Mouse (Mus musculus) kidney, adult 10 weeks (tissue): ENCODE measurements around the gene Vps4a. TPM values are rescaled to one million over a fixed set of nuclear protein-coding genes. Genes with fewer than 3 reads are reported as not detected.

Experiments used
- polyA plus RNA-seq: library from polyadenylated mRNA; stranded (reverse); fragments of 350-450 nt; fragmentation: Illumina TruSeq; extraction: RNeasy Lipid Tissue Mini Kit (QIAGEN cat#74804); gene quantifications from one replicate; pipeline ENCODE4 v1.2.3, GENCODE M21; 2014; ENCODE audit warnings: low read depth, low replicate concordance

Gene Vps4a
- 38.8 TPM for polyA plus RNA-seq

DNA sequence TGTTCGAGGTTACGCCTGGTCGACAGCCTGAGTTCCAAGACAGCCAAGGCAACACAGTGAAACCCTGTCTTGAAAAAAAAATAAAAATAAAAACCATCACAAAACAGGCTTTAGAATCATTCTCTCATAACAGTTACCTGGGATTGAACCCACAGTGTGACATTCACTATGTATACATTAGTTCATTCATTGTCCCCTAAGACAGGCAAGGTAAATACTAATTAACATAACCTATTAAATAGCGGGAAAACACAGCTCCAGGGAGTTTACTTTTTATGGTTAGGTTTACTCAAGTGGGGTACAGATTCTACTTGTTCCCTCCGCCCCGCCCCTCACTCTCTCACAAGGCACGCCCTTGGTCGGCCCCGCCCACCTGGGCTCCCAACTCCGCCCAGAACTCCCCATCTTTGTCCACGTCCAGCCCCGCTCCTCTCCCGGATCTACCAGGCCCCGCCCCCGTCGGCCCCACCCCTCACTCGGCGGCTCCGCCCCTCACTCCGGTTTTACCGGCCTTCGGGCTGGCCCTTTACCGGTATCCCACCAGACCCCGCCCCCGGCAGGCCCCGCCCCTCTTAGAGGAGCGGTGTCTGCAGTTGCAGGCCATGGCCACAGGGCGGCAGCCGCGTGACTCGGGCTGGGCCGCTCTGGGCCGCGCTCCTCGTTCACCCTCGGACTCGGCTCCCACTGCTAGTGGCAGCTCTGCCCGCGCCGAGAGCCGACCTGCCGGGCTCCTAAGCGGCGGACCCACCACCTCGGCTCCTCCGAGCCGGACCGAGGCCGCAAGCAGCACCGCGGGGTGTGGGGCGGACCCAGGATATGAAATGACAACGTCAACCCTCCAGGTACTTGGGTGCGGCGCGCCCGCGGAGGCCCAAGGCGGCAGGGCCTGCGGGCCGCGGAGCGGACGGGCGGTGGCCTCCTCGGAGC is at the start of gene Vps4a:
Gene Vps4a, plus strand, starts transcription at position 573 of the 927 bp plus-strand sequence.

DNA sequence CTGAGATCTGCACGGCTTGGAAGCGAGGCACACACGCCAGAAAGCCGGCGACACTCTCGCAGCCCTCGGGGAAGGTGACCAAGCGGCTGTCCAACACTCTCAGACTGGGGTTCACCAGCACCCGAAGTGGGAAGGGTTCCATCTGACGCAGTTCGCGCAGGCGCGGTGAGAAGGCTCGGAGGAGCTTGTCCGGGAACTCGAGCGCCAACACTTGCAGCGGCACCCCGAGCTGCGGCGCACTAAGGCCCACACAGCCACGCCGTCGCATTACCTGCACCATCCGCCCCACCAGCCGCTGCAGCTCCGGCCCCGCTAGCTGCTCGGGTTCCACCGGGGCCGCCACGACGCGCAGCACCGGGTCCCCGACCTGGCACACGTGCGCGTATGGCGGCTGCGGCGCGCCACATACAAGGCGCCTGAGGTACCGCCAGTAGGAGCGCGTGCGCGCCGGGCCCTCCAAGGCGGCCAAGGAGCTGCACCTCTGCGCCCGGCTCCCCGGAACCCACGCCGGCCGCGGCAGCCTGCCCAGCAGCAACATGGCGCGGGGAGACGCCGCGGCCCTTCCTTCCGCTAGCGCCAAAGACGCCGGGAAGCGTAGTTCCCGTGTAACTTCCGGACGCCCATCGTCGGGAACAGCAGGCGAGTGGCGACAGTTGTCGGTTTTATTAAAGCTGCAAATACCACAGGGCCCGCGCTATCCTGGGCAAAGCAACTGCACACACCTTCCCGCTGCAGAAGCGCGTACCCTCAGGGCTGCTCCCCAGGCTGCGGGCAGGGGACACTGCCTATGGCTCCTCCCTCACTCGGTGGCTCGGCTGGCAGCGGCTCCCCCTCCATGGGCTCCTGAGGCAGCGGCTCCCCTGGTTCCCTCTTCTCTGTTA is 17.3 kb downstream of the Vps4a start, which contains the start of gene Pdf:
Gene Pdf, minus strand, starts transcription at position 554 of the 881 bp plus-strand sequence.

DNA sequence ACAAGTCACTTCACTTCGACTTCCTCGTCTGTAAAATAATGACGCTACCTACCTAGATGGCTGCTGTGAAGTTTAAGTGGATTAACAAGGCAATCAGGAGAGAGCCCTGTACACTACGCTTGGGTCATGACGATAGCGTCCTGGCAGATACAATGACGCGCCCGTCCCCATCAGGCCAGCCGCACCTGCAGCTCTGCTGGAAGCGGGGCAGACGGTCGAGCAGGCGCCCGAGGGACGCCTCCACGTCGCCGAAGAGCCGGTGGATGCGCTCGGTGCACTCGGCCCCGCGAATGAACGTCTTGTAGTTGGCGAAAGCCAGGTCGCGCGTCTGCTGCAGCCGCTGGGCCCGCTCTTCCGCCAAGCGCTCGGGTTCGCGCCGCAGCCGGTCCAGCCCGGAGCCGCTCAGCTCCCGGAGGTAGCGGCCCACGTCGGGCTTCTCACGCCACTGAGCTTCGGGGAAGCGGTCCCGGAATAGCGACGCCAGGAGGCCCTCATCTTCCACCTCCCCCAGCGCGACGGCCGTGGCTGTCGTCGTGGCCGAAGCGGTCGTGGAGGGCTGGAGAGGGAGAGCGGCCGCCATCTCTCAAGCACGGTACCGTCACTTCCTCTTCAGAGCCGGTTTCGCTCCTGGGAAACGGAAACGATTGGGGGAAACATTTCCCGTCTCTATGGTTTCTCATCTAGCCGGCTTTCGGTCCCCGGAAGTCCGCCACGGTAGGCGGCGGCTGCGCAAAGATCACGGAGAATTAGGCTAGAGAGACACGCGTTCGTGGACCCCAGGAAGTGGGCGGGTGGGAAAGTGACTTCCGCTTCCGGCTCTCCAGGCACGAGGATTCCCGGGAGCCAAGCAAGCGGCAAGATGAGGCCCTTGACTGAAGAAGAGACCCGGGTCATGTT is 25.3 kb downstream of the Vps4a start, which contains the start of the genes Cog8 and Nip7:
Gene Cog8, minus strand, starts transcription at position 614 of the 897 bp plus-strand sequence.
Gene Nip7, plus strand, starts transcription at position 802 of the 897 bp plus-strand sequence.

DNA sequence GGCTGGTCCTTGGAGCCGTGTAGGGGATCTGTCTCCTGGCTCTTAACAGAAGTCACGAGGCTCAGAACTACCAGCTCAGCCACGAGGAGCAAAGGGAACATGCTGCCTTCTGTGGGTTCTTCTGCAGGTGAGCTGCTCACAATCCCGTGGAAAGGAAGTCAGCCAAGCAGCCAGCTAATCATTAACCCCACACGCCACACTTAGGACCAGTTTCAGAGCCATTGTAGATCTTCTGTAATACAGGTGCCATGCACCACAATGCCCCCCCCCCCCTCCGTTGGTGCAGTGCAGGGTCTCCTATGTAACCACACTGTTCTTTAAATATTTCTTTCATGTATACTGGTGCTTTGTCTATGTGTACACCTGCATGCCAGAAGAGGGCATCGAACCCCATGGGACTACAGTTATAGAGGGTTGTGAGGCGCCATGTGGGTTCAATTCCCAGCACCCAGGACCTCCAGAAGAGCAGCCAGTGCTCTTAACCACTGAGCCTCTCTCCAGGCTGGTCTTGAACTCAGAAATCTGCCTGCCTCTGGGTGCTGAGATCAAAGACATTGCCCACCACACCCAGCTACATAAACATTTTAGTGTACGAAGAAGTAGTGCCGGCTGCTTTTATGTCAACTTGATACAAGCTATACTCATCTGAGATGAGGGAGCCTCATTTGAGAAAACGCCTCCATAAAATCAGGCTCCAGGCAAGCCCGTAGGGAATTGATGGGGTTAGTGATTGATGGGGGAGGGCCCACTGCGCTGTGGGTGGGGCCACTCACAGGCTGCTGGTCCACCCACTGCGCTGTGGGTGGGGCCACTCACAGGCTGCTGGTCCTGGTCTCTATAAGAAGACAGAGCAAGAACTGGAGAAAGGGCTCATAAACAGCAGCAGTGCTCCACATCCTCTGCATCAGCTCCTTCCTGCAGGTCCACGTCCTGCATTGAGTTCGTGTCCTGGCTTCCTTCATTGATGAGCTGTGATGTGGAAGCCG is 34.8 kb downstream of the Vps4a start, which contains the start of gene Tmed6:
Gene Tmed6, minus strand, starts transcription at position 134 of the 986 bp plus-strand sequence.

Other genes starting within 250 kb of the Vps4a start
- 0.53 TPM for gene Has3, start 161.0 kb upstream of the Vps4a start, polyA plus RNA-seq
- gene Utp4, start 137.6 kb upstream of the Vps4a start, polyA plus RNA-seq = 26.0 TPM
- 17.9 TPM for gene Sntb2, start 95.5 kb upstream of the Vps4a start, polyA plus RNA-seq
- gene Pdf, start 17.4 kb downstream of the Vps4a start, polyA plus RNA-seq = 69.7 TPM
- 22.4 TPM for gene Cog8, start 25.5 kb downstream of the Vps4a start, polyA plus RNA-seq
- gene Nip7, start 25.7 kb downstream of the Vps4a start, polyA plus RNA-seq = 9.9 TPM
- 36.0 TPM for gene Tmed6, start 34.4 kb downstream of the Vps4a start, polyA plus RNA-seq
- 18.1 TPM for gene Terf2, start 65.3 kb downstream of the Vps4a start, polyA plus RNA-seq
- 287 TPM for gene Cyb5b, start 119.4 kb downstream of the Vps4a start, polyA plus RNA-seq